Mouse (Mus musculus) midbrain, embryonic 12.5 days (tissue): ENCODE results near the gene Abca16. TPM values are rescaled to one million over a fixed set of nuclear protein-coding genes. Genes with fewer than 3 reads are reported as not detected.

Source experiments
- ATAC-seq: fragments of 200-750 bp; cut with Nextera tagmentation; 2 replicates; pipeline ENCODE4 v1.8.0; 2017; ENCODE audit warnings: low read depth, moderate TSS enrichment, moderate library complexity; ENCODE audit not compliant: low FRiP score
- H3K27ac ChIP-seq: fragments of 300-500 bp; sonication (generic); replicated peaks from 2 replicates; pipeline ENCODE4 v1.5.1; 2016; ENCODE audit warnings: mild to moderate bottlenecking
- H3K27me3 ChIP-seq: fragments of 300-500 bp; sonication (generic); 2 replicates; pipeline ENCODE4 v1.6.1; 2016; ENCODE audit warnings: mild to moderate bottlenecking
- H3K36me3 ChIP-seq: fragments of 300-500 bp; sonication (generic); 2 replicates; pipeline ENCODE4 v1.6.1; 2016
- H3K4me1 ChIP-seq: fragments of 300-500 bp; sonication (generic); 2 replicates; pipeline ENCODE4 v1.6.1; 2016
- H3K4me2 ChIP-seq: fragments of 300-500 bp; sonication (generic); replicated peaks from 2 replicates; pipeline ENCODE4 v1.6.1; 2016; ENCODE audit warnings: mild to moderate bottlenecking, moderate library complexity
- H3K4me3 ChIP-seq: fragments of 300-500 bp; sonication (generic); 2 replicates; pipeline ENCODE4 v1.5.1; 2016; ENCODE audit warnings: mild to moderate bottlenecking
- H3K9ac ChIP-seq: fragments of 300-500 bp; sonication (generic); replicated peaks from 2 replicates; pipeline ENCODE4 v1.6.1; 2016; ENCODE audit warnings: mild to moderate bottlenecking, moderate library complexity
- H3K9me3 ChIP-seq: fragments of 300-500 bp; sonication (generic); 2 replicates; pipeline ENCODE4 v1.6.1; 2016; ENCODE audit warnings: mild to moderate bottlenecking
- WGBS: fragments of 180-500 bp; shearing (Covaris S2); methylation state at CpG from one replicate; pipeline ENCODE4 v1.1.7; 2016; 5-methylcytosine and 5-hydroxymethylcytosine counted together
- polyA plus RNA-seq: library from polyadenylated mRNA; unstranded; fragments of >200 nt; fragmentation: Nextera tagmentation; extraction: Ambion mirVana; gene quantifications from 2 replicates; pipeline ENCODE4 v1.2.1, GENCODE M21; 2016

The Abca16 gene
- not detected in 2 replicates for polyA plus RNA-seq

GRCm38 (mm10) chr7:120409447-120409846, at the start of gene Abca16:
TSS of gene Abca16 (plus strand) at chr7:120409647.
- WGBS: 80% methylated on average over 10 of the region's 10 CpGs
- ATAC-seq: no peak

GRCm38 (mm10) chr7:120361159-120361558, 48.3 kb upstream of the Abca16 start:
- Histone ChIP-seq H3K27me3 (no peaks in the 10 kb centered on the region), H3K9me3 (no peaks in the 10 kb centered on the region), H3K4me3 (no peak overlapping the region), H3K4me1 (no peaks in the 10 kb centered on the region), H3K4me2 (no peak overlapping the region), H3K9ac (no peak overlapping the region), H3K27ac (no peak overlapping the region), H3K36me3 (no peaks in the 10 kb centered on the region)
- WGBS: 38% methylated on average over 13 of the region's 13 CpGs
- no peak for ATAC-seq

More at GRCm38 (mm10) chr7:120409447-120409846, at the start of gene Abca16:
- Histone ChIP-seq H3K9me3 (no peaks in the 10 kb centered on the region), H3K27me3 (no peaks in the 10 kb centered on the region), H3K4me2 (no peak within 1 kb of the TSS), H3K9ac (no peak within 1 kb of the TSS), H3K4me1 (no peaks in the 10 kb centered on the region), H3K4me3 (no peak within 1 kb of the TSS), H3K27ac (no peak within 1 kb of the TSS), H3K36me3 (no peaks in the 10 kb centered on the region)

GRCm38 (mm10) chr7:120412391-120412790, 2.9 kb downstream of the Abca16 start:
- Histone ChIP-seq H3K9ac (no peak overlapping the region), H3K4me2 (no peak overlapping the region), H3K4me3 (no peak overlapping the region), H3K36me3 (no peaks in the 10 kb centered on the region), H3K9me3 (no peaks in the 10 kb centered on the region), H3K27me3 (no peaks in the 10 kb centered on the region), H3K27ac (no peak overlapping the region), H3K4me1 (no peaks in the 10 kb centered on the region)
- no peak for ATAC-seq
- 90% methylated on average over 1 of the region's 1 CpGs for WGBS

- Histone ChIP-seq H3K9me3 (no peaks in the 10 kb centered on the region), H3K27me3 (no peaks in the 10 kb centered on the region), H3K36me3 (no peaks in the 10 kb centered on the region), H3K4me2 (no peak overlapping the region), H3K27ac (no peak overlapping the region), H3K9ac (no peak overlapping the region), H3K4me1 (no peaks in the 10 kb centered on the region), H3K4me3 (no peak overlapping the region)
- no peak for ATAC-seq
- WGBS: 34% methylated on average over 3 of the region's 3 CpGs
These were observed 17.2 kb downstream of the Abca16 start for GRCm38 (mm10) chr7:120426625-120427024.

GRCm38 (mm10) chr7:120431464-120431863, 22.0 kb downstream of the Abca16 start:
- Histone ChIP-seq H3K27me3 (no peaks in the 10 kb centered on the region), H3K4me1 (no peaks in the 10 kb centered on the region)
- ATAC-seq: no peak

GRCm38 (mm10) chr7:120503891-120504662, 94.6 kb downstream of the Abca16 start:
- H3K27ac ChIP-seq: no peak overlapping the region
- H3K9me3 ChIP-seq: peaks cover 6% of the 10 kb centered on the region; the same call in 1 of the 2 replicates
- no peaks in the 10 kb centered on the region for H3K4me1 ChIP-seq
- peak overlapping the region; percentile 48 for H3K4me3 ChIP-seq
- peak overlapping the region; percentile 67 for H3K9ac ChIP-seq
- 7% methylated on average over 17 of the region's 31 CpGs for WGBS
- no peaks in the 10 kb centered on the region for H3K36me3 ChIP-seq
- ATAC-seq: peak; percentile 93
- peak overlapping the region; percentile 80 for H3K4me2 ChIP-seq
- no peaks in the 10 kb centered on the region for H3K27me3 ChIP-seq

More at GRCm38 (mm10) chr7:120431464-120431863, 22.0 kb downstream of the Abca16 start:
- no peak overlapping the region for H3K4me2 ChIP-seq
- no peaks in the 10 kb centered on the region for H3K9me3 ChIP-seq
- H3K36me3 ChIP-seq: no peaks in the 10 kb centered on the region
- H3K4me3 ChIP-seq: no peak overlapping the region
- H3K27ac ChIP-seq: no peak overlapping the region
- no peak overlapping the region for H3K9ac ChIP-seq

- Histone ChIP-seq H3K4me1 (no peaks in the 10 kb centered on the region), H3K9ac (peak overlapping the region; percentile 67), H3K9me3 (peaks cover 6% of the 10 kb centered on the region; the same call in 1 of the 2 replicates), H3K36me3 (no peaks in the 10 kb centered on the region), H3K4me2 (peak overlapping the region; percentile 80), H3K27ac (no peak overlapping the region), H3K4me3 (peak overlapping the region; percentile 48), H3K27me3 (no peaks in the 10 kb centered on the region)
- ATAC-seq: peak; percentile 52; the same call in 1 of the 2 replicates
- WGBS: 24% methylated on average over 5 of the region's 5 CpGs
These were observed 95.2 kb downstream of the Abca16 start for GRCm38 (mm10) chr7:120504663-120504979.

- ATAC-seq: no peak
- no peaks in the 10 kb centered on the region for H3K36me3 ChIP-seq
- H3K4me1 ChIP-seq: no peaks in the 10 kb centered on the region
- no peak overlapping the region for H3K27ac ChIP-seq
- no peaks in the 10 kb centered on the region for H3K9me3 ChIP-seq
- no peak overlapping the region for H3K4me3 ChIP-seq
- WGBS: 83% methylated on average over 2 of the region's 2 CpGs
- H3K4me2 ChIP-seq: no peak overlapping the region
- no peaks in the 10 kb centered on the region for H3K27me3 ChIP-seq
- H3K9ac ChIP-seq: no peak overlapping the region
These were observed 125.4 kb downstream of the Abca16 start for GRCm38 (mm10) chr7:120534805-120535204.

GRCm38 (mm10) chr7:120552479-120553180, 143.2 kb downstream of the Abca16 start:
- ATAC-seq: peak; percentile 92
- Histone ChIP-seq H3K9me3 (no peaks in the 10 kb centered on the region), H3K27ac (no peak overlapping the region), H3K27me3 (no peaks in the 10 kb centered on the region), H3K4me3 (peak overlapping the region; percentile 26), H3K4me1 (0 out of 2 replicates have a peak, but pooled peaks cover 5% of the 10 kb centered on the region), H3K9ac (no peak overlapping the region), H3K4me2 (peak overlapping the region; percentile 52), H3K36me3 (no peaks in the 10 kb centered on the region)
- 44% methylated on average over 12 of the region's 12 CpGs for WGBS

GRCm38 (mm10) chr7:120553181-120553551, 143.7 kb downstream of the Abca16 start:
- Histone ChIP-seq H3K4me2 (peak overlapping the region; percentile 52), H3K9ac (no peak overlapping the region), H3K9me3 (no peaks in the 10 kb centered on the region), H3K36me3 (no peaks in the 10 kb centered on the region), H3K4me3 (peak overlapping the region; percentile 26), H3K4me1 (0 out of 2 replicates have a peak, but pooled peaks cover 5% of the 10 kb centered on the region), H3K27ac (no peak overlapping the region), H3K27me3 (no peaks in the 10 kb centered on the region)
- 41% methylated on average over 12 of the region's 12 CpGs for WGBS
- ATAC-seq: peak; percentile 27; the same call in 1 of the 2 replicates

- no peak for ATAC-seq
- H3K4me3 ChIP-seq: no peak overlapping the region
- no peak overlapping the region for H3K9ac ChIP-seq
- no peaks in the 10 kb centered on the region for H3K36me3 ChIP-seq
- no peak overlapping the region for H3K27ac ChIP-seq
- H3K9me3 ChIP-seq: no peaks in the 10 kb centered on the region
- WGBS: 79% methylated on average over 8 of the region's 8 CpGs
- H3K4me1 ChIP-seq: no peaks in the 10 kb centered on the region
- no peak overlapping the region for H3K4me2 ChIP-seq
- no peaks in the 10 kb centered on the region for H3K27me3 ChIP-seq
These were observed 157.9 kb downstream of the Abca16 start for GRCm38 (mm10) chr7:120567366-120567765.

- H3K27me3 ChIP-seq: no peaks in the 10 kb centered on the region
- H3K9me3 ChIP-seq: no peaks in the 10 kb centered on the region
- 87% methylated on average over 3 of the region's 3 CpGs for WGBS
- no peak overlapping the region for H3K9ac ChIP-seq
- ATAC-seq: no peak
- H3K36me3 ChIP-seq: no peaks in the 10 kb centered on the region
- H3K4me2 ChIP-seq: no peak overlapping the region
- no peak overlapping the region for H3K27ac ChIP-seq
- no peak overlapping the region for H3K4me3 ChIP-seq
- no peaks in the 10 kb centered on the region for H3K4me1 ChIP-seq
These were observed 167.1 kb downstream of the Abca16 start for GRCm38 (mm10) chr7:120576520-120576919.
